Mouse (Mus musculus): ENCODE measurements around the gene Rasa2.
A peak's percentile ranks its signal among the peaks of the same experiment; 100 is the strongest.
"Not testable (repeated sequence)": the region's sequence is repeated elsewhere in the genome, so short reads cannot be mapped to it uniquely, and the experiment has no call there.

The Rasa2 gene

DNA sequence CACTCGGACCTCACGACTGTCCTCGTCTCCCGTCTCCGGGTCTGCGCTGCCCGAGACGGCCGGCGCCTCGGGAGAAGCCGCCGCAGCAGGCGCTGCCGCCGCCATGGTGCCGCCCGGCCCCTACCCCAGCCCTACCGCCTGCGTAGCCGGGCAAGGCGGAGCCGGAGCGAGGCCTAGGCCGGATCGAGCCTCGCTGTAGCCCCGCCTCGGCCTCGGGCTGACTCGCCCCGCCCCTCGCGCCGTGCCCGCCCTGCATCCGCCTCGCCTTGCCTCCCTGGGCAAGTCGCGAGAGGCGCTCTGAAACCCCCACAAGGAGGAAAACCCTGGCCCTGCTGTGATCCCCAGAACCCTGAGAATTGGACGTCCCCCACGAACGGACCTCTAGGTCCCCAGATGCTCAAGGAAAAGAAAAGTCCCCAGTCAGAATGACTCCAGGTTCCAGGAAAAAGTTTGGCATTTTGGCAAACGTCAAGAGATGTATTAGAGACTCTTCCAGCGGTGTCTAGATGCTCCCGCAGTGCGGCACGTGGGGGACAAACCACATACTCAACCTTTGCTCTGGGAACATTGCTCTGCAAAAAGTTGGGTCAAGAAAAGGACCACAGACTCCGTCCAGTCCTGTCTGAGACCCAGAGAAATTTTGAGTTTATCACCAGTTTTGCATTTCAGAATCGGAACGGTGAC, at the start of gene Rasa2:
Gene Rasa2 (minus strand): TSS at position 229 of the 684 bp plus-strand sequence.
- DNase-seq (ENCODE audit: low read depth, low spot score) = peak; percentile 97

- peak; percentile 19 for DNase-seq (ENCODE audit: low read depth, low spot score)
These were observed 47.2 kb upstream of the Rasa2 start for GRCm38 (mm10) chr9:96678611-96679010.

DNA sequence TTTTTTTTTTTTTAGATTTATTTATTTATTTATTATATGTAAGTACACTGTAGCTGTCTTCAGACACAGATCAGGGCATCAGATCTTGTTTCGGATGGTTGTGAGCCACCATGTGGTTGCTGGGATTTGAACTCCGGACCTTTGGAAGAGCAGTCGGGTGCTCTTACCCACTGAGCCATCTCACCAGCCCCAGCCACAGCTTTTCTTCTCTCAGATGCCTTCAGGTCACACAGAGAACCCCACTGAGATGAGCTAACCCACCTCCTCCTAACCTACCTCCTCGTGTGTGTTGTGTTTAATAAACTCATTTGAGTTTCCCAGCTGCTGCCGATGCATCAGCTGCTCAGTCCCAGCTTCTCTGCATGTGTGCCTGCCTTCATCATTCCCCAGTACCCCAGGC, 46.3 kb upstream of the Rasa2 start:
- not testable (repeated sequence) for DNase-seq (ENCODE audit: low read depth, low spot score)

DNA sequence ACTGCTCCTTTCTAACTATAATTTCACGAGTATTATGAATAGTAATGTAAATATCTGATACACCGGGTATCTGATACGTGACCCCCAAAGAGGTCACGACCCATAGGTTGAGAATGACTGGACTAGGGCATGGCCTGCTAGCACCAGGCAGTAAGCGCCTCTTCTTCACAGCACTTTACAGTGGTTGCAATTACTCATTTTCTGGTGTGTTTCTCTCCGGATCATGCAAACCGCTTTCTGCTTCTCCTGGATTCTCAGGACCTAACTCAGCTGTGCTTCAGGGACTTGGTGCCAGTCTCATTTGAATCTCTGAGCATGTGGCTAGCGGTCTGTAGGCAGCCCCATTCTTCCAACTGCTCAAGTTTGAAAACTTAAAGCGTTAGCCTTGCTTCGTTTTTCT, 45.3 kb upstream of the Rasa2 start:
- no peak for DNase-seq (ENCODE audit: low read depth, low spot score)

DNA sequence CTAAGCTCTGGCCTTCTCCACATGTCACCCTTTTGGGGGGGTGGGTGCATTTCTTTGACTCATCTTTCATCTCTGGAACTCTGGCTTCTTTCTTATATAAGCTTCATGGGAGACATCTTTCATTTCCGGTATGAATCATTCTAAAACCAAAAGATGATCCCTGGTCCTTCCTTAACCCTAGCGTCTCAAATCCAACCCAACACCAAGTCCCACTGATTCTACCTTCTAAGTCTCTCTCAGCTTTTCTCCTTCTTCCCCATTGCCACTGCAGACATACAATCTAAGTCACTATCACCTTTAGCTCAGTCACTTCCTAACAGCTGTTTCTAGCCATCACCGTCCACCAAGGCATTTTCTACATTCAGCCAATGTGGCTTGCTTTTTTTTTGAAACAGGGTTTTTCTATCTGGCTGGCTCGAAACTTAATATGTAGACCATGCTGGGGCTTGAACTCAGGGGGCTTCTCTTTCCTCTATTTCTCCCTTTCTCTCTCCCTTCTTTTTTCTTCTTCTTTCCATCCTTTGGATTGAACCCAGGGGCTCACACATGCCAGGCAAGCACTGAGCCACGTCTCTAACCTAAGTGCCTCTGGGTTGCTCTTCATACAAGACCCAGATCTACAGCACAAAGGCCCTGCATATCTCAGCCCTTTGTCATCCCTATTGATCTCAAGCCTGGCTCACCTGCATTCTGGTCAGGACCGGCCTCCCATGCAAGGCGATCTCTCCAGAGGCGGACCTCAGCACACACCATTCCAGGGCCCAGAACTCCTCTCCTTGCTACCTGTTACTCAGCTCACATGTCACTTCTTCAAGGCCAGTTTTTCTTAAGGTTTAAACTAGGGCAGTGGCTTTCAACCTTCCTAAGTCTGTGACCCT, 44.6 kb upstream of the Rasa2 start:
- DNase-seq (ENCODE audit: low read depth, low spot score) = no peak

- DNase-seq (ENCODE audit: low read depth, low spot score) = peak; percentile 88
These were observed 43.8 kb upstream of the Rasa2 start for GRCm38 (mm10) chr9:96675071-96675762.

DNA sequence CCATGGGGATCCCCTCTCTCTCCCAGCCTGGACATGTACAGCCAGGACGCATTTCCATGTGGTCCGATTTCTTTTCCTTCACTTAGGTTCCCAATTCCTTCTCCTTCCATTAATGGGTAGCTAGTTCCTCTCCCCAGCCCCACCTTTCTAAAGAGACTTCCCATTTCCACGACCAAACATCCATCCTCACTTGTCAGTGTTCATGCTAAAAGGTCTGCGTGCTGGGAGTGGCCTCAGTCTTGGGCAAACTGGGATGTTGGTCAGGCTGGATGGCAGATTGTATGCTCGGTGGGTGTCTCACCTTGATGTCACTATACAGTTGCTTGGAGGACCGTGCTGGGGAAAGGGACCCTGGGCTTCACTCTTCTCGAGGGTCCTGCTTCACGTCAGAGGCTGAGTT, 42.9 kb upstream of the Rasa2 start:
- no peak for DNase-seq (ENCODE audit: low read depth, low spot score)

GRCm38 (mm10) chr9:96672466-96672865, 41.0 kb upstream of the Rasa2 start:
- no peak for DNase-seq (ENCODE audit: low read depth, low spot score)

DNA sequence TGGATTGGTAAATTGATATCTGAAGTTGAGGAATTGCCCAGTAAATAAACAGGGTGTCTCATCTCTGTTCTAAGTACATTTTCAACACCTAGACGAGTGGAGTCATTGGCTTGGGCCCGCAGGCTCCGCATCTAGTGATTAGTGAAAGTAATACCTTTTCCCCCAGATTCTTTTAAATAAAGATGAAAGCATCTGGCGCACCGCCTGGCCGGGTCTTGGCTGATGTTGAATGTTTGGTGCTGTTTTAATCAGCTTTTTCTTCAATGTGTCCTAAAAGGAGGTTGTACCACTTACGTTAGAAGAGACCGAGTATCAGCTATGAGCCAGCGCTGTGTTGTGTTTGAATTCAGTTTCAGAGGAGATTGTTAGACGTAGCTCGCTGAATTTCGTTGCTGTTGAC, 39.8 kb upstream of the Rasa2 start:
- DNase-seq (ENCODE audit: low read depth, low spot score) = no peak

DNA sequence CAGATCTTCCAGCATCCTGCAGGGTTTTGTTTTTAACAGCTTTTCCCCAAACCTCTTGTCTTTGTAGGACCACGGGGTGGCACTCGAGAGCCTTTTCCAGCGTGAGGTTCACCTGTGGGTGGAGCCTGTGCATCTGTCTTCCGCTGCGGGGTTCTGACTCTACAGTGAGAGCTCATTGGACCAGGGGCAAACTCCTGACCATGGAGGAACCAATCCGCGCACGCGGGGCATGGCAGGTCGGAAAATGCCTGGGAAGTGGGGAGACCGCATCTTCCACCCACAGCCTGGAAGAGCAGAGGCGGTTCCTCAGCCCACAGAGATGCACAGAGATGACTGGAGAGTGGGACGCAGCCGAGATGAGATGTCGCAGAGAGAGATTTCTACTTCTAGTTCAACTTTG, 38.5 kb upstream of the Rasa2 start:
- peak; percentile 98 for DNase-seq (ENCODE audit: low read depth, low spot score)

- DNase-seq (ENCODE audit: low read depth, low spot score) = peak; percentile 83
These were observed 37.2 kb upstream of the Rasa2 start for GRCm38 (mm10) chr9:96668628-96669027.

DNA sequence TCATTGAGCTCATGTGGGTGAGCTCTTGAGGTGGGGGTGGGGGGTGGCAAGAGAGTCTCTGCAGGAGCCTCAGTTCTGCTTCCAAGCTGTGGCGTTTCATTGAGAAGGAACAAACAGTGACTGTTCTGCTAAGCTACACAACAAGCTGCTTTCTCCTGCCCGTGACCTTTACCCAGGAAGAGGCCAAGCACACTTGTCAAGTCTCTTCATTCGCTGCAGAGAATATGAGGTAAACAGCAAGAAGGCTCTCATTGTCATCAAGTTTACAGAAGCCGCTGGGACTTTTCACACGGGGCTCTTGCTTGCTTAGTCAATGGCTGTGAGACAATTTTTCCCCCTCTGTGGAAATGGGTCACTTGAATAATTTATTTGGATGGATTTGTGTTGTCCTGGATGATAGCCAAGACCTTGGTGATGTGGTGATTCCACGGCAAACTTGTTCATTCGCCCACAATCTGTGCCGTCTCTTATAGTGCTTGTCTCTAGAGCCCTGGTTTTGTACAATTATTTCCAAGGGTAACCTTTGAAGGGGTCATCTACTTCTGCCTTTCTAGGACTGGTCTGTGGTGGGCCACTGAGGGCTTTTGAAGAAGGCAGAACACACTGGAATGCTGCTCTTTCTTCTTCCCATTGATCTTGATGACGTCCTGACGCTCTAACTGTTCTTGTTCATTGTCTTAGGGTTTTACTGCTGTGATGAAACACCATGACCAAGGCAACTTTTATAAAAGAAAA, 29.3 kb upstream of the Rasa2 start:
- peak; percentile 57 for DNase-seq (ENCODE audit: low read depth, low spot score)

- no peak for DNase-seq (ENCODE audit: low read depth, low spot score)
These were observed 28.4 kb upstream of the Rasa2 start for GRCm38 (mm10) chr9:96659801-96660200.

GRCm38 (mm10) chr9:96653538-96653937, 22.1 kb upstream of the Rasa2 start:
- DNase-seq (ENCODE audit: low read depth, low spot score) = no peak

- peak; percentile 77 for DNase-seq (ENCODE audit: low read depth, low spot score)
These were observed 21.3 kb upstream of the Rasa2 start for GRCm38 (mm10) chr9:96652763-96653162.

GRCm38 (mm10) chr9:96650807-96651206, 19.4 kb upstream of the Rasa2 start:
- DNase-seq (ENCODE audit: low read depth, low spot score) = no peak

GRCm38 (mm10) chr9:96649924-96650323, 18.5 kb upstream of the Rasa2 start:
- DNase-seq (ENCODE audit: low read depth, low spot score) = peak; percentile 59

- no peak for DNase-seq (ENCODE audit: low read depth, low spot score)
These were observed 17.9 kb upstream of the Rasa2 start for GRCm38 (mm10) chr9:96649362-96649761.

GRCm38 (mm10) chr9:96646668-96647295, 15.4 kb upstream of the Rasa2 start:
- peak; percentile 69 for DNase-seq (ENCODE audit: low read depth, low spot score)

- no peak for DNase-seq (ENCODE audit: low read depth, low spot score)
These were observed 13.4 kb upstream of the Rasa2 start for GRCm38 (mm10) chr9:96644840-96645239.

GRCm38 (mm10) chr9:96644002-96644401, 12.6 kb upstream of the Rasa2 start:
- not testable (repeated sequence) for DNase-seq (ENCODE audit: low read depth, low spot score)

Measured in CD4-positive, CD25-positive, alpha-beta regulatory T cell, adult 2 months (primary cell).